Mouse (Mus musculus) small intestine, adult 2 months (tissue): ENCODE measurements around the gene Krt71.

Experiments
- CTCF ChIP-seq: fragments of 200-500 bp; IDR thresholded peaks from 2 replicates; pipeline ENCODE4 v1.5.1; 2012; ENCODE audit warnings: low read depth, mild to moderate bottlenecking, control low read depth, inconsistent platforms, low read length, moderate library complexity, mixed read lengths; ENCODE audit not compliant: insufficient replicate concordance, insufficient read length; ENCODE audit errors: extremely low read depth
- POLR2A ChIP-seq: fragments of 200-500 bp; IDR thresholded peaks from 2 replicates; pipeline ENCODE4 v1.6.1; 2012; ENCODE audit warnings: low read depth, mild to moderate bottlenecking, control low read depth, inconsistent platforms, low read length, moderate library complexity

DNA sequence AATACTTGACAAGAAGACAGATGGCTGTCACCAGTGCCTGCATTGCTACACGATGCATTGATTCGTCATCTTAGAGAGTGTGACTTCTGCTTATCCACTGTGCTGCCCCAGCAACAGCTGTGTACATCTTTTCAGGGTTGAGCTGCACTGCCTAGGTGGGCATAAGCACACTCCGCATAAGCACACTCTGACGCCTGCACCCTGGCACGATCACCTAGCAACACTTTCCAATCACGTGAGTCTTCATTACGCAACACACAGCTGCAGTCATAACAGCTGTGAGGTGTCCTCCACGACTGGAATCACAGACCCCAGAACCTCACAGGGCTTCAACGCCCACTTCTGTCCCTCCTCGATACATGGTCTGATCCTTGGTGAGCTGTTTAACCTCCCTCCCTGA lies 30.5 kb upstream of the Krt71 start:
- TF ChIP-seq POLR2A, result no peak
- TF ChIP-seq CTCF, result no peak
